Mouse (Mus musculus) CD8-positive naive resting alpha-beta T cell, adult 2 months (primary cell): Measurements from ENCODE around the gene P2rx7.

Source experiments
- DNase-seq, 2 experiments: peaks; one replicate each; pipeline ENCODE4 v3.0.0; 2022; ENCODE audit warnings: low read depth in 2 of 2, low spot score in 2 of 2

Gene P2rx7

GRCm38 (mm10) chr5:122690486-122690885 is 46.8 kb downstream of the P2rx7 start:
- DNase-seq, result no peak

GRCm38 (mm10) chr5:122693431-122694207 is 49.9 kb downstream of the P2rx7 start:
- DNase-seq, result no peak

GRCm38 (mm10) chr5:122695516-122695915 is 51.8 kb downstream of the P2rx7 start:
- no peak for DNase-seq

GRCm38 (mm10) chr5:122698041-122698700 is 54.5 kb downstream of the P2rx7 start:
- DNase-seq, result peak; percentile 29 to 52

GRCm38 (mm10) chr5:122698701-122699060 is 55.0 kb downstream of the P2rx7 start:
- DNase-seq, result peak in 1 of 2 experiments; percentile 25

GRCm38 (mm10) chr5:122700109-122700836 is 56.6 kb downstream of the P2rx7 start:
- no peak for DNase-seq

GRCm38 (mm10) chr5:122700837-122701212 is 57.1 kb downstream of the P2rx7 start:
- no peak for DNase-seq

- no peak for DNase-seq
These were observed 58.4 kb downstream of the P2rx7 start for GRCm38 (mm10) chr5:122702156-122702555.

- DNase-seq, result no peak
These were observed 59.9 kb downstream of the P2rx7 start for GRCm38 (mm10) chr5:122703574-122703973.

- no peak for DNase-seq
These were observed 60.9 kb downstream of the P2rx7 start for GRCm38 (mm10) chr5:122704571-122704970.

- no peak for DNase-seq
These were observed 61.5 kb downstream of the P2rx7 start for GRCm38 (mm10) chr5:122705174-122705573.

- DNase-seq, result no peak
These were observed 63.2 kb downstream of the P2rx7 start for GRCm38 (mm10) chr5:122706917-122707275.

GRCm38 (mm10) chr5:122707276-122708181 is 63.8 kb downstream of the P2rx7 start, which contains the start of gene P2rx4:
TSS of gene P2rx4 (plus strand) at chr5:122707544.
- peak; percentile 86 to 89 for DNase-seq

- no peak for DNase-seq
These were observed 65.1 kb downstream of the P2rx7 start for GRCm38 (mm10) chr5:122708819-122709218.

GRCm38 (mm10) chr5:122715723-122716122 is 72.0 kb downstream of the P2rx7 start:
- DNase-seq, result no peak

- no peak for DNase-seq
These were observed 73.1 kb downstream of the P2rx7 start for GRCm38 (mm10) chr5:122716793-122717192.

GRCm38 (mm10) chr5:122718400-122718799 is 74.7 kb downstream of the P2rx7 start:
- DNase-seq, result no peak

- DNase-seq, result peak; percentile 72 to 81
These were observed 75.5 kb downstream of the P2rx7 start for GRCm38 (mm10) chr5:122719168-122719567.

GRCm38 (mm10) chr5:122725453-122725852 is 81.7 kb downstream of the P2rx7 start:
- no peak for DNase-seq

- peak; percentile 72 to 79 for DNase-seq
These were observed 82.4 kb downstream of the P2rx7 start for GRCm38 (mm10) chr5:122726068-122726467.

- no peak for DNase-seq
These were observed 82.9 kb downstream of the P2rx7 start for GRCm38 (mm10) chr5:122726595-122726994.
